Mouse (Mus musculus): ENCODE measurements around the gene Ldlrad3. TPM values are rescaled to one million over a fixed set of nuclear protein-coding genes. Genes with fewer than 3 reads are reported as not detected.

Gene Ldlrad3
- polyA plus RNA-seq, 1 experiment: 15.5 TPM

GRCm38 (mm10) chr2:101925183-101925582 is 261.0 kb downstream of the Ldlrad3 start:
- H3K79me3 ChIP-seq (ENCODE audit: low read depth): no peaks in the 10 kb centered on the region
- H3K36me3 ChIP-seq (ENCODE audit: control insufficient read depth, insufficient read depth): no peaks in the 10 kb centered on the region
- TF ChIP-seq USF1 (IDR thresholded peaks at IDR 0.05; ENCODE audit: low read depth) (no peak), FOSL1 (IDR thresholded peaks at IDR 0.05; ENCODE audit: insufficient read depth, low read length, poor library complexity, severe bottlenecking) (no peak), CEBPB (IDR thresholded peaks at IDR 0.05; ENCODE audit: low read depth) (no peak), MYOD1 (IDR thresholded peaks at IDR 0.05; ENCODE audit: control insufficient read depth, insufficient read length, low read depth) (no peak), MYOG (IDR thresholded peaks at IDR 0.05; ENCODE audit: control insufficient read depth, extremely low read depth, insufficient read length) (no peak), MAX (IDR thresholded peaks at IDR 0.05) (no peak), CTCF (IDR thresholded peaks at IDR 0.05; ENCODE audit: control insufficient read depth, insufficient read depth, insufficient read length) (no peak)
- H3ac ChIP-seq (ENCODE audit: control insufficient read depth, insufficient read length, low read depth): no peak overlapping the region
- H3K27me3 ChIP-seq (ENCODE audit: control insufficient read depth, insufficient read depth, insufficient read length): no peaks in the 10 kb centered on the region
- H3K79me2 ChIP-seq (ENCODE audit: control insufficient read depth, insufficient read depth): no peaks in the 10 kb centered on the region
- H3K4me3 ChIP-seq (ENCODE audit: insufficient read depth, poor library complexity, severe bottlenecking): no peak overlapping the region

GRCm38 (mm10) chr2:101923181-101923580 is 263.0 kb downstream of the Ldlrad3 start:
- Histone ChIP-seq H3K27me3 (ENCODE audit: control insufficient read depth, insufficient read depth, insufficient read length) (no peaks in the 10 kb centered on the region), H3ac (ENCODE audit: control insufficient read depth, insufficient read length, low read depth) (no peak overlapping the region), H3K36me3 (ENCODE audit: control insufficient read depth, insufficient read depth) (no peaks in the 10 kb centered on the region), H3K4me3 (ENCODE audit: insufficient read depth, poor library complexity, severe bottlenecking) (no peak overlapping the region), H3K79me3 (ENCODE audit: low read depth) (no peaks in the 10 kb centered on the region), H3K79me2 (ENCODE audit: control insufficient read depth, insufficient read depth) (no peaks in the 10 kb centered on the region)
- TF ChIP-seq MYOG (IDR thresholded peaks at IDR 0.05; ENCODE audit: control insufficient read depth, extremely low read depth, insufficient read length) (no peak), MYOD1 (IDR thresholded peaks at IDR 0.05; ENCODE audit: control insufficient read depth, insufficient read length, low read depth) (no peak), CTCF (IDR thresholded peaks at IDR 0.05; ENCODE audit: control insufficient read depth, insufficient read depth, insufficient read length) (no peak), CEBPB (IDR thresholded peaks at IDR 0.05; ENCODE audit: low read depth) (no peak)

GRCm38 (mm10) chr2:101922302-101922701 is 263.9 kb downstream of the Ldlrad3 start:
- no peak overlapping the region for H3ac ChIP-seq (ENCODE audit: control insufficient read depth, insufficient read length, low read depth)
- H3K79me2 ChIP-seq (ENCODE audit: control insufficient read depth, insufficient read depth): no peaks in the 10 kb centered on the region
- no peaks in the 10 kb centered on the region for H3K27me3 ChIP-seq (ENCODE audit: control insufficient read depth, insufficient read depth, insufficient read length)
- H3K79me3 ChIP-seq (ENCODE audit: low read depth): no peaks in the 10 kb centered on the region
- TF ChIP-seq CEBPB (IDR thresholded peaks at IDR 0.05; ENCODE audit: low read depth): no peak
- TF ChIP-seq USF1 (IDR thresholded peaks at IDR 0.05; ENCODE audit: low read depth): no peak
- TF ChIP-seq MAX (IDR thresholded peaks at IDR 0.05): no peak
- no peak for TF ChIP-seq FOSL1 (IDR thresholded peaks at IDR 0.05; ENCODE audit: insufficient read depth, low read length, poor library complexity, severe bottlenecking)
- no peak for TF ChIP-seq MYOG (IDR thresholded peaks at IDR 0.05; ENCODE audit: control insufficient read depth, extremely low read depth, insufficient read length)
- no peak for TF ChIP-seq MYOD1 (IDR thresholded peaks at IDR 0.05; ENCODE audit: control insufficient read depth, insufficient read length, low read depth)
- no peak for TF ChIP-seq CTCF (IDR thresholded peaks at IDR 0.05; ENCODE audit: control insufficient read depth, insufficient read depth, insufficient read length)
- H3K36me3 ChIP-seq (ENCODE audit: control insufficient read depth, insufficient read depth): no peaks in the 10 kb centered on the region
- no peak overlapping the region for H3K4me3 ChIP-seq (ENCODE audit: insufficient read depth, poor library complexity, severe bottlenecking)

GRCm38 (mm10) chr2:101920136-101920554 is 266.0 kb downstream of the Ldlrad3 start:
- Histone ChIP-seq H3ac (ENCODE audit: control insufficient read depth, insufficient read length, low read depth) (no peak overlapping the region), H3K27me3 (ENCODE audit: control insufficient read depth, insufficient read depth, insufficient read length) (no peaks in the 10 kb centered on the region), H3K36me3 (ENCODE audit: control insufficient read depth, insufficient read depth) (no peaks in the 10 kb centered on the region), H3K79me2 (ENCODE audit: control insufficient read depth, insufficient read depth) (no peaks in the 10 kb centered on the region), H3K4me3 (ENCODE audit: insufficient read depth, poor library complexity, severe bottlenecking) (no peak overlapping the region), H3K79me3 (ENCODE audit: low read depth) (no peaks in the 10 kb centered on the region)
- TF ChIP-seq MYOG (IDR thresholded peaks at IDR 0.05; ENCODE audit: control insufficient read depth, extremely low read depth, insufficient read length): no peak
- no peak for TF ChIP-seq CTCF (IDR thresholded peaks at IDR 0.05; ENCODE audit: control insufficient read depth, insufficient read depth, insufficient read length)
- no peak for TF ChIP-seq MYOD1 (IDR thresholded peaks at IDR 0.05; ENCODE audit: control insufficient read depth, insufficient read length, low read depth)
- no peak for TF ChIP-seq MAX (IDR thresholded peaks at IDR 0.05)
- no peak for TF ChIP-seq FOSL1 (IDR thresholded peaks at IDR 0.05; ENCODE audit: insufficient read depth, low read length, poor library complexity, severe bottlenecking)
- no peak for TF ChIP-seq CEBPB (IDR thresholded peaks at IDR 0.05; ENCODE audit: low read depth)
- no peak for TF ChIP-seq USF1 (IDR thresholded peaks at IDR 0.05; ENCODE audit: low read depth)

- no peaks in the 10 kb centered on the region for H3K36me3 ChIP-seq (ENCODE audit: control insufficient read depth, insufficient read depth)
- no peaks in the 10 kb centered on the region for H3K79me2 ChIP-seq (ENCODE audit: control insufficient read depth, insufficient read depth)
- TF ChIP-seq FOSL1 (IDR thresholded peaks at IDR 0.05; ENCODE audit: insufficient read depth, low read length, poor library complexity, severe bottlenecking) (no peak), MYOG (IDR thresholded peaks at IDR 0.05; ENCODE audit: control insufficient read depth, extremely low read depth, insufficient read length) (no peak), MYOD1 (IDR thresholded peaks at IDR 0.05; ENCODE audit: control insufficient read depth, insufficient read length, low read depth) (no peak), MAX (IDR thresholded peaks at IDR 0.05) (no peak), CTCF (IDR thresholded peaks at IDR 0.05; ENCODE audit: control insufficient read depth, insufficient read depth, insufficient read length) (no peak), USF1 (IDR thresholded peaks at IDR 0.05; ENCODE audit: low read depth) (no peak), CEBPB (IDR thresholded peaks at IDR 0.05; ENCODE audit: low read depth) (no peak)
- no peak overlapping the region for H3ac ChIP-seq (ENCODE audit: control insufficient read depth, insufficient read length, low read depth)
- H3K4me3 ChIP-seq (ENCODE audit: insufficient read depth, poor library complexity, severe bottlenecking): no peak overlapping the region
- H3K27me3 ChIP-seq (ENCODE audit: control insufficient read depth, insufficient read depth, insufficient read length): no peaks in the 10 kb centered on the region
- H3K79me3 ChIP-seq (ENCODE audit: low read depth): no peaks in the 10 kb centered on the region
Observed at GRCm38 (mm10) chr2:101918518-101918917, 267.7 kb downstream of the Ldlrad3 start.
